Mouse (Mus musculus) hindbrain, embryonic 10.5 days (tissue): Measurements from ENCODE around the gene Ltb. TPM values are rescaled to one million over a fixed set of nuclear protein-coding genes. Genes with fewer than 3 reads are reported as not detected.
A peak's percentile ranks its signal among the peaks of the same experiment; 100 is the strongest.
"Not testable (repeated sequence)": the region's sequence is repeated elsewhere in the genome, so short reads cannot be mapped to it uniquely, and the experiment has no call there.

Source experiments
- DNase-seq: peaks from one replicate; pipeline ENCODE4 v3.0.0-alpha.2; 2017; ENCODE audit warnings: low spot score
- H3K27ac ChIP-seq: fragments of 300-500 bp; sonication (generic); 2 replicates; pipeline ENCODE4 v1.5.1; 2016; ENCODE audit warnings: mild to moderate bottlenecking, moderate library complexity
- H3K27me3 ChIP-seq: fragments of 300-500 bp; sonication (generic); 2 replicates; pipeline ENCODE4 v1.6.1; 2016; ENCODE audit warnings: mild to moderate bottlenecking; ENCODE audit not compliant: poor library complexity, insufficient read depth, severe bottlenecking
- H3K36me3 ChIP-seq: fragments of 300-500 bp; sonication (generic); 2 replicates; pipeline ENCODE4 v1.6.1; 2016; ENCODE audit warnings: mild to moderate bottlenecking, moderate library complexity
- H3K4me1 ChIP-seq: fragments of 300-500 bp; sonication (generic); replicated peaks from 2 replicates; pipeline ENCODE4 v1.6.1; 2016; ENCODE audit warnings: mild to moderate bottlenecking
- H3K4me3 ChIP-seq: fragments of 300-500 bp; sonication (generic); 2 replicates; pipeline ENCODE4 v1.5.1; 2016; ENCODE audit warnings: mild to moderate bottlenecking, moderate library complexity
- H3K9me3 ChIP-seq: fragments of 300-500 bp; sonication (generic); 2 replicates; pipeline ENCODE4 v1.6.1; 2016; ENCODE audit warnings: mild to moderate bottlenecking, moderate library complexity
- WGBS: fragments of 180-500 bp; shearing (Covaris S2); methylation state at CpG from one replicate; pipeline ENCODE4 v1.1.7; 2016; 5-methylcytosine and 5-hydroxymethylcytosine counted together
- polyA plus RNA-seq: library from polyadenylated mRNA; unstranded; fragments of >200 nt; fragmentation: Nextera tagmentation; extraction: Ambion mirVana; gene quantifications from 2 replicates; pipeline ENCODE4 v1.2.1, GENCODE M21; 2016

Gene Ltb
- polyA plus RNA-seq, 1 experiment from 2014 or later, result 0.17 TPM

DNA sequence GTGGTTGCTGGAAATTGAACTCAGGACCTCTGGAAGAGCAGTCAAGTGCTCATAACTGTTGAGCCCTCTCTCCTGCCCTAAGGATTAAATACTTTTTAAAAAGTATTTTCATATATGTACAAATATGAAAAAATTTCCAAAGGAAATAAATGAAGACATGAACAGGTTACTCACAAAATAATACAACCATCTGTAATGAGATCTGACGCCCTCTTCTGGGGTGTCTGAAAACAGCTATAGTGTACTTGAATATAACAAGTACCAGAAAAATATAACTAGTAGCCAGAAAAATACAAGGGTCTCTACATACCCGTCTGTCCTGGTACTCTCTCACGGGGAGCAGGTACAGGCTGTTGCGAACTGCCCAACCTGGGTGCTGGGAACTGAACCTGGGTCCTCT lies 30.4 kb downstream of the Ltb start:
- 90% methylated on average over 4 of the region's 4 CpGs for WGBS

DNA sequence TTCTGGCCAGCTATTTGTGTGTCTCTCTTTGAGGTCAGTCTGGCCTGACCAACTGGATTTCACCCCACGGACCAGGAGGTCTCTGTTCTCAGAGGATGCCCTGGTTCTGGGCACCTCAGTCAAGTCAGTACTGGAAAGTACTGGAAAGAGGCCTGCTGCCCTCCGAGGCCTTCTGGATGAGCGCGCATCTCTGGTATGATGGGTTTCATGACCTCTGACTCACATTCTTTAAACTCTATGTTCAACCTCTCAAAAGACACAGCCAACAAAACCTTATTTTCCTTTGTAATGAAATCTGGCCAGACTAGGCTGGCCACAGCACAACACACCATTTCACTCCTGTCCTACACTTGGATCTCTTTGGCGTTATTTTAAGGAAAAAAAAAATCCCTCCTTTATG lies 31.2 kb downstream of the Ltb start:
- Histone ChIP-seq H3K36me3 (peaks cover 79% of the 10 kb centered on the region), H3K4me3 (no peak overlapping the region), H3K9me3 (no peaks in the 10 kb centered on the region), H3K4me1 (peaks cover 3% of the 10 kb centered on the region; the same call in 1 of the 2 replicates), H3K27me3 (no peaks in the 10 kb centered on the region), H3K27ac (no peak overlapping the region)
- WGBS, result 97% methylated on average over 5 of the region's 5 CpGs
- no peak for DNase-seq

More for the DNA sequence above, 30.4 kb downstream of the Ltb start:
- Histone ChIP-seq H3K36me3 (peaks cover 81% of the 10 kb centered on the region), H3K27ac (no peak overlapping the region), H3K4me3 (no peak overlapping the region), H3K27me3 (no peaks in the 10 kb centered on the region), H3K4me1 (peaks cover 4% of the 10 kb centered on the region; the same call in 1 of the 2 replicates), H3K9me3 (no peaks in the 10 kb centered on the region)
- no peak for DNase-seq

DNA sequence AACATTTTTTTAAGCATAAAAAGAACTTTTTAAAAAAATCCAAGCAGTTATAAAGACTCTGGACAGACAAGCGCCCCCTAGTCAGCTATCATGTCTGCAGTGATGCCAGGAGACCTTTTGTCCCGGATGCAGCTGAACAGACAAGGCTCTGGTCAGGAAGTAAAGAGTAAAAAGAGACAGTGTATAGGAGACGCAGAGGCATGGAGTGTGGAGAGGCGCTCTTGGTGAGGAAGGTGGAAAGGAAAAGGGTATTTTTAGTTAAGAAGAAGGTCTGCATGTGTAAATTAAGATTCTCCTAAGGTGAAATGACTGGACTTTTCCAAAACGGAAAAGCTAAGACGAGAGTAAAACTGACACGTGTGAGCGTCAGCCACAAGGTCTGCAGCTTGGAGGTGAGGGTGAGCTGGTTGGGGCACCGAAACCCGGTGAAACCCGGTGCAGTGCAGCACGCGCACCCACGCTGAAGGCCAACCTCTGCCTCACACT lies 32.4 kb downstream of the Ltb start:
- DNase-seq, result no peak
- Histone ChIP-seq H3K4me3 (no peak overlapping the region), H3K36me3 (peaks cover 81% of the 10 kb centered on the region), H3K4me1 (peaks cover under 1% of the 10 kb centered on the region; the same call in 1 of the 2 replicates), H3K27ac (no peak overlapping the region), H3K27me3 (no peaks in the 10 kb centered on the region), H3K9me3 (no peaks in the 10 kb centered on the region)
- 86% methylated on average over 14 of the region's 14 CpGs for WGBS

DNA sequence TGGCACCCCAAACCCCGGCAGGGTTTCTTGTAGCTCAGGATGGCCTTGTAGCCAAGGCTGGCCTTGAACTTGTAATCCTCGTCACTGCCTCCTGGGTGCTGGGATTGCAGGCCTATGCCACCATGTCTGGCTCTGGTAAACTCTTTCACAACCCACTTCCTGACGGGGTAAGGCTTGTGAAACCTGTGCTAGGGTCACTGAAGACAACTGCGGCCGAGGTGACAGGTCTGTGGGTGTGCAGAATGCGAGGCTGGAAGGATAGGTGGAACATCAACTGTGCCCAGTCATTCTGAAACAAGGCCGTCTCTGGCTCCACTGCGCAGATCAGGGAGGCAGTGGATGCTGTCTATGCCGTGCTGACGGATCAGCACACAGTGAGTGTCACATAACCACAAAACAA lies 36.8 kb downstream of the Ltb start:
- Histone ChIP-seq H3K4me3 (no peak overlapping the region), H3K4me1 (peaks cover 28% of the 10 kb centered on the region), H3K27me3 (no peaks in the 10 kb centered on the region), H3K36me3 (peaks cover 69% of the 10 kb centered on the region), H3K9me3 (no peaks in the 10 kb centered on the region), H3K27ac (no peak overlapping the region)
- WGBS, result 93% methylated on average over 10 of the region's 10 CpGs
- no peak for DNase-seq

DNA sequence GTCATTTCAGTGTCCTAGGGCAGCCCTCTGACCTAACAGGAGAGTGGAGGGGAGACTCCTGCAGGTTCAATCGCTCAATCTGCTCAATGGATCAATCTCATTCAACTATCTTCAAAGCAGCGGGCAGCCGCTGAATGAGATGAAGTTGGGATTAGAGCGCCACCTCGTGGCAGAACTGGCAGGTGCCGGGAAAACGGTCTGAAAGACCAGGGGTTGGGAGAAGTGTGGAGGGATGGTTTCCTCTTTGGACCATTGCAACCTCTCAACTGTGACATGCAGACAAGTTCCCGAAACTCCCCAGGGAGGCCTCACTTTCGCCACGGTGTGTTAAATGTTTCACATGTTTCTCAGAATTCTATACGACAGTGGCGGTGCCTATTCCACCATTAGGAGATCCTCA lies 37.8 kb downstream of the Ltb start:
- WGBS, result 13% methylated on average over 12 of the region's 12 CpGs
- peak; percentile 88 for DNase-seq
- Histone ChIP-seq H3K4me1 (peaks cover 38% of the 10 kb centered on the region), H3K9me3 (no peaks in the 10 kb centered on the region), H3K27ac (no peak overlapping the region), H3K36me3 (peaks cover 62% of the 10 kb centered on the region), H3K27me3 (no peaks in the 10 kb centered on the region), H3K4me3 (peak overlapping the region; percentile 12; the same call in 1 of the 2 replicates)

DNA sequence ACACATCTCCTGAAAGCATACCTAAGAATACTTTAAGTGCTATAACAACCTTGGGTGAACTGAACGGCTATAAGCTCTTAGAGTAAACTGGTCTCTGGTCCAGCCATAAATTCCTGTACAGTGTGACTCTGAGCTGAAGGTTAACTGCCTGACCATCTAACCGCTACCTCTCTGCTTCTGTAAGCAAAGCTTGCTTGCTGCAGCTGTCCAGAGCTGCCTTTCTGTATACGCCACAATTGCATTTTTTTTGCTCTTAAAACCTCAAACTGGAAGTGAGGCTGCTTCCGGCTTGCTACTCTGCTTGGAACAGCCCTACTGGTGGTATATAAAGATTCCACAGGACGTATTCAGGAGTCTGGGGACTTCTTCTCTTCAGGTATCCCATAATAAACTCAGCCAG lies 38.4 kb downstream of the Ltb start:
- Histone ChIP-seq H3K4me3 (peak overlapping the region; percentile 6; the same call in 1 of the 2 replicates), H3K27me3 (no peaks in the 10 kb centered on the region), H3K4me1 (peaks cover 39% of the 10 kb centered on the region), H3K9me3 (no peaks in the 10 kb centered on the region), H3K27ac (0 out of 2 replicates have a peak overlapping the region, but pooled peaks have one; percentile 14), H3K36me3 (peaks cover 56% of the 10 kb centered on the region)
- no peak for DNase-seq
- WGBS, result 89% methylated on average over 5 of the region's 5 CpGs

DNA sequence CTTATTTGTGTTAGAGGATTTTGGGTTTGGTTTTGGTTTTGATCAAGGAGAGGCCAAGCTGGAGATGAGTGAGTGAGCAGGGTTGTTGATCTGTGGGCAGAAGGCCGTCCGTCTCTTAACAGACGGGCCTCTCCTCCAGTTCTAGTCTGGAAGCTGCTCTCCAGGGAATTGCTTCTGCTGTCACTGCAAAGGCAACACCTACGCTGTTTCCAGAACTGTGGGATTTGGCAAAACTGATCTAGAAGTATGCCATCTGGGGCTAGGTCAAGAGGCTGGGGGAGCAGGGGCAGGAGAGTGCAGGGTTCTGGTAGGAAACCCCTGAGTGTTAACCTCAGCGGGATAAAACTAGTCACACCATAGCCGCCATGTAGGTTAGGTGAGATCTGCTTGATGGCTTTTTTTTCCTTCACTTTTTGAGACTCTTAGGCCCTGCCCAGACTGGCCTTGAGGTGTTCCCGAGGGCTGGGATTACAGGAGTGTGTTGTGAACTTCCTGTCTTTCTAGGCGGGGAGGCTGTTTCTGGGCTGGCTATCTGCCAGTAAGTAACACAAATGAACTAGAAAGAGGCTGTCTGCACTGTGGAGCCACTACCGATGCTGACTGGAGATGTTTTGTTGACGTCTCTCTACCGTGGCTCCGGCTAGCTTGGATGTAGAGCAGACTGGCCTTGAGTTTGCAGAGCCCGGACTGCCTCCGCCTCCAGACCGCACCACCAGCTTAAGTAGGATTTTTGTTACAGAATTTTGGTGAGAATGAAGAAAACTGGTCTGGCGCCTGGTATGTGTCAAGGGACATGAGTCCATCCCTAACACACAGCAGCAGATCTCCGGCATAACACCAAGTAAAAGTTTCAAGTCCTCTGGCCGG lies 39.1 kb downstream of the Ltb start, which contains the start of gene Atp6v1g2:
Gene Atp6v1g2 (plus strand): TSS at position 547 of the 867 bp plus-strand sequence.
- peak within 1 kb of the TSS; percentile 98; the same call in 1 of the 2 replicates for H3K27ac ChIP-seq

DNA sequence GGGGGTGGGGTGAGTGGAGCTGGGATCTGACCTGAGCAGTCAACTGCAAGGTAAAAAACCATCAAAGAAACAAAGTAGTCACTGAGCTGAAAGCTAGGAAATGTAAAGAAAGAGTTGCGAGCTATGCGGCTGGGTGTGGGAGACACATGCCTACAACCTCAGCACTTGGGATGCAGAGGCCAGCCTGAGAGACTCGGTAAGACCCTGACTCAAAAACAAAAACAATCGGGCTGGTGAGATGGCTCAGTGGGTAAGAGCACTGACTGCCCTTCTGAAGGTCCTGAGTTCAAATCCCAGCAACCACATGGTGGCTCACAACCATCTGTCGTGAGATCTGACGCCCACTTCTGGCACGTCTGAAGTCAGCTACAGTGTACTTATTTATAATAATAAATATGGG lies 39.9 kb downstream of the Ltb start:
- H3K27ac ChIP-seq, result peak overlapping the region; percentile 98; the same call in 1 of the 2 replicates
- peak overlapping the region; percentile 74 for H3K4me3 ChIP-seq
- not testable (repeated sequence) for DNase-seq, H3K9me3 ChIP-seq, H3K27me3 ChIP-seq
- peaks cover 39% of the 10 kb centered on the region for H3K4me1 ChIP-seq
- H3K36me3 ChIP-seq, result peaks cover 42% of the 10 kb centered on the region
- 90% methylated on average over 7 of the region's 7 CpGs for WGBS

More for the DNA sequence above, 39.1 kb downstream of the Ltb start, which contains the start of gene Atp6v1g2:
- Histone ChIP-seq H3K4me1 (peaks cover 39% of the 10 kb centered on the region), H3K36me3 (peaks cover 49% of the 10 kb centered on the region), H3K4me3 (peak within 1 kb of the TSS; percentile 74), H3K9me3 (no peaks in the 10 kb centered on the region), H3K27me3 (no peaks in the 10 kb centered on the region)
- no peak for DNase-seq
- 88% methylated on average over 18 of the region's 18 CpGs for WGBS

DNA sequence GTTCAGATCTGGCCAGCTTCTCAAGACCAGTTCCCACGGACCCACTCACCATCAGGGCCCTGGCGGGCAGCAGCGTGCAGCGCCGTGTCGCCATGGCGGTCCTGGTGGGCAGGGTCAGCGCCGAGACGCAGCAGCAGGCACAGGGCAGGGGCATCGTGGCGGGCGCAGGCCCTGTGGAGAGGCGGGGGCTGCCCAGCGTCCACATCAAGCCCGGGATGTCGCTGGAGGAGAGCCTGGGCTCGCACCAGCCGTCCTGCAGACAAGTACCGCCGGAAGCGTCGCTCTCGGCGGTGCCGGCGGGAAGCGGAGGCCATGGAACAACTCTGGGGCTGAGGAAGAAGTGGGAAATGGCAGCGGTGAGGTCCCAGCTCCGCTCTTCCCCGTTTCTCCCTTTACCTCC lies 40.7 kb downstream of the Ltb start:
- Histone ChIP-seq H3K4me1 (peaks cover 40% of the 10 kb centered on the region), H3K36me3 (peaks cover 34% of the 10 kb centered on the region), H3K27ac (peak overlapping the region; percentile 98), H3K4me3 (peak overlapping the region; percentile 74), H3K9me3 (no peaks in the 10 kb centered on the region), H3K27me3 (no peaks in the 10 kb centered on the region)
- DNase-seq, result peak; percentile 69
- 4% methylated on average over 31 of the region's 31 CpGs for WGBS

DNA sequence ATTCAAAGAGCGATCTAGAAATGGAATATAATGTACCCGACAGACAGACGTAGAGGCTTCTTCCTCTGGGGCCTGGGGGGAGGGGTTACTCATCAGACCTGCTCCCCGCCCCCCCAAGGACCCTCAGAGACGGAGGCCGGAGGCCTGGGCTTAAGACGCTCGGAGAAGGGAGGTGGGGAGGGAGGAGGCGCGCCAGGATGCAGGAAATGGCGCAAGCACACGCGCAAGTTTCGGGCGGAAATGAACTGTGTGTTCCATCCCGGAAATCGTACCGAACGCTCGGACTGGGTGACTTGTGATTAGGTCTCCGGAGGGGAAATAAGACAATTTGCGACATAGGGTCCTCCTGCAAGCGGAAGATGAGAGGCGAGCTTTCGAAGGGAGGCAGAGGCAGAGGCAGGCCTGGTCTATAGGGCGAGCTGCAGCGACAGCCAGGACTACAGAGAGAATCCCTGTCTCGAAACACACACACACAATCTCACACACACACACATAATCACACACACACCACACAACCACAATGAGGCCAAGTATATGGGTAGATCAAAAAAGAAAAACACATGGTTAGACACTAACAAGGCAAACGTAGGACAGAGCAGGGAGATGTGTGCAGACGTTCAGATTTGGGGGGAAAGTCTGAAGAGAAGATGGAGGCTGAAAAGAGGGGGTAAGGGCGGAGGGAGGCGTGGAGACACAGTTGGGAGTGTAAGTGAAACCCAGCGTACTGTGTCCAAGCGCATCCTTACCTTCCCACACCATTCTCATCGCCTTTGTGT lies 41.6 kb downstream of the Ltb start, which contains the start of gene Nfkbil1:
Gene Nfkbil1 (minus strand): TSS at position 179 of the 776 bp plus-strand sequence.
- Histone ChIP-seq H3K9me3 (no peaks in the 10 kb centered on the region), H3K27ac (peak within 1 kb of the TSS; percentile 98), H3K4me1 (peaks cover 49% of the 10 kb centered on the region), H3K36me3 (peaks cover 26% of the 10 kb centered on the region), H3K4me3 (peak within 1 kb of the TSS; percentile 74), H3K27me3 (no peaks in the 10 kb centered on the region)
- peak; percentile 91 for DNase-seq
- under 1% methylated on average over 35 of the region's 35 CpGs for WGBS

DNA sequence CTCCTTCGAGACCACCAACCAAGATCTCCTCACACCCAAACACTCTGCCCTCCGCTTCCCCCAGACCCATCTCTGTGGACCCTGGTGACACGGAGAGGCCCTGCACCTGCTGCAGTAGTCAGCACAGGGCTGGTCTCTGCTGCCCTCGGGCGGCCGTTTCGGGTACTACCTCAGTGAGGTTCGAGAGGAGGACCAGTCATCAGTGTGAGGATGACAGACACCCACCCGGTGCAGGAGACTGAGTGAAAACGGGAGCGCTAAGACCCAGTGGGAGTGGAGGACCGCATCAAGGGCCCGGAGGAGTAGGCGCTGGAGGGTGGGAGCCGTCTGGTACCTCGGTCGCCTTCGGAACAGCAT lies 42.1 kb downstream of the Ltb start:
- peaks cover 21% of the 10 kb centered on the region for H3K36me3 ChIP-seq
- H3K9me3 ChIP-seq, result no peaks in the 10 kb centered on the region
- under 1% methylated on average over 18 of the region's 18 CpGs for WGBS
- H3K4me3 ChIP-seq, result peak overlapping the region; percentile 74
- peaks cover 52% of the 10 kb centered on the region for H3K4me1 ChIP-seq
- DNase-seq, result peak; percentile 97
- H3K27ac ChIP-seq, result peak overlapping the region; percentile 98
- H3K27me3 ChIP-seq, result no peaks in the 10 kb centered on the region

DNA sequence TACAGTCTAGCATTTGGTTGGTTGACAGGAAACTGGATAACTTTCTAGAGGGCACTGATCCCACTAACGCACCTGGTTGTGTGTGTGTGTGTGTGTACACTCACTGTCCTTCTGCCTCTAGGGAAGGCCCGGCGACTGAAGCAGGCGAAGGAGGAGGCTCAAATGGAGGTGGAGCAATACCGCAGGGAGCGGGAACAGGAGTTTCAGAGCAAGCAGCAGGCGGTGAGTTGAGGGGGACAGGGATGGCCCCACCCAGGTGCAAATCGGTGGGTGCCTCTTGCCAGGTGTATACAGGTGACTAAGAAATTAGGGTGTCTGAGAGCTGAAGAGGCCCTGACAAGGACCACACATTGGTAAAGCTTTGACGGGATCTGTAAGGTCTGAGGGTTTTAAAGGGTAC lies 42.8 kb downstream of the Ltb start:
- peaks cover 18% of the 10 kb centered on the region for H3K36me3 ChIP-seq
- whole genome bisulfite sequencing, result 78% methylated on average over 9 of the region's 9 CpGs
- no peak for DNase-seq
- H3K27me3 ChIP-seq, result no peaks in the 10 kb centered on the region
- H3K4me3 ChIP-seq, result peak overlapping the region; percentile 74
- H3K4me1 ChIP-seq, result peaks cover 48% of the 10 kb centered on the region
- H3K27ac ChIP-seq, result peak overlapping the region; percentile 98
- H3K9me3 ChIP-seq, result no peaks in the 10 kb centered on the region
